Mouse (Mus musculus): ENCODE measurements around the gene Kcna3. TPM values are rescaled to one million over a fixed set of nuclear protein-coding genes. Genes with fewer than 3 reads are reported as not detected.
A peak's percentile ranks its signal among the peaks of the same experiment; 100 is the strongest.

The Kcna3 gene
- total RNA-seq, 1 experiment from 2014 or later = 20.9 TPM

DNA sequence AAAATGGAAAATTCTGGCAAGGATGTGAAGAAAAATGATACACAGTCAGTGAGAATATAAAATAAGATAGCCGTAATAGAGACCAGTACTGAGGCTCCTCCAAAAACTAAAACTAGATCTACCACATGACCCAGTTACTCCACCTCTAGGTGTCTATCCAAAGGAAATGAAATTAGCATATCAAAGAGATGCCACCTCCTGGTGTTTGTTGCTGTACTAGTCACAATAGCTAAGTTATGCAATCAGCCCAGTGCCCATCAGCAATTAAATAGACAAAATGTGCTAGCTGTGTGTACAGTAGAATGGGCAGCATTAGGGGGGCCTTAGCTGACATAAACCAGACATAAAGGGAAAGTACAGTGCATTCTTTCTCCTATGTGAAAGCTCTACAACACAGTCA, 25.5 kb downstream of the Kcna3 start:
- ATAC-seq (replicated peaks; ENCODE audit: low read depth, poor library complexity, severe bottlenecking) = no peak

DNA sequence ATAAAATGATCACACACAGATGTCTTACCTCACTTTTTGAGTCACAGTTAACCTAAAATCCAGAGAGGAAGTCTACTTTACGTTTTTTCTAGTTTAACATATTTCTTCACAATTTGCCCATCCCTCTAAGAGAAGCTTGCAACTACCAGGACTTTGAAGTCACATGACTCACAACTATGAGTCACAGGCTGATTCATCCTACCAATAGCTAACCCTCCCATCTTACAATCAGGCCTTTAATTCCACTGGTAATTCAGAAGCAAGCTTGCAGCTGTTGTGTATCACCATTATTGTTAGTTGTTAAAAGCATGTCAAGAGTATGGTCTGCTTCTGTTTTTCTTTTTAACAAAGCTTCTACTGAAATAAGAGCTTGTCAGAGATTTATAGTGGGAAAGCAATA, 26.8 kb downstream of the Kcna3 start:
- 0 out of 2 replicates have a peak, but pooled peaks have one; percentile 25 for ATAC-seq (replicated peaks; ENCODE audit: low read depth, poor library complexity, severe bottlenecking)

DNA sequence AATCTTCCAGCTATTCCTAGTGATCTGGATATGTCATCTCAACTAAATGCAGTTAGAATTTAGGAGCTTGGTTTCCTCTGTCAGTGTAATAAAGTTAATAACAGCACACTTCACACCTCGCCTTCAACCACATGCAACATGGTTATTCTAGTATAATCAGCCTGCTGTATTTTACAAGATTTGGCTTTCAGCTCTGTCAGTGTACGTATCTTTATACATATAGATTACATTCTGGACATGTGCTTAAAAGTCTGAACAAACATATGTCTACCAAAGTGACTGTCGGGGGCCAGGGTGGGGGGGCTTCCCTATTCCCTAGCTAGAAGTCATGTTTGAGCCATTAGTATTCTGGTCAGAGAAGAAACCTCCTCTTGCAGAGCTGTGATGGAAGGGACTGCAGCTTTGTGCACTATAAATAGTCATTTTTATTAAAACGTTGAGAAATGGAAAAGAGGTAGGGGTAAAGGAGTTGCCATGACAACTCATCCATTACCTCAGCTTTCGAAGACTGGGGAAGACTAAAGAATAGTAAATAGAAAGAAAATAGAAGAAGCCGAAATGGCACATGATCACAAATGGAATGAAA, 29.6 kb downstream of the Kcna3 start:
- ATAC-seq (replicated peaks; ENCODE audit: low read depth, poor library complexity, severe bottlenecking) = no peak

DNA sequence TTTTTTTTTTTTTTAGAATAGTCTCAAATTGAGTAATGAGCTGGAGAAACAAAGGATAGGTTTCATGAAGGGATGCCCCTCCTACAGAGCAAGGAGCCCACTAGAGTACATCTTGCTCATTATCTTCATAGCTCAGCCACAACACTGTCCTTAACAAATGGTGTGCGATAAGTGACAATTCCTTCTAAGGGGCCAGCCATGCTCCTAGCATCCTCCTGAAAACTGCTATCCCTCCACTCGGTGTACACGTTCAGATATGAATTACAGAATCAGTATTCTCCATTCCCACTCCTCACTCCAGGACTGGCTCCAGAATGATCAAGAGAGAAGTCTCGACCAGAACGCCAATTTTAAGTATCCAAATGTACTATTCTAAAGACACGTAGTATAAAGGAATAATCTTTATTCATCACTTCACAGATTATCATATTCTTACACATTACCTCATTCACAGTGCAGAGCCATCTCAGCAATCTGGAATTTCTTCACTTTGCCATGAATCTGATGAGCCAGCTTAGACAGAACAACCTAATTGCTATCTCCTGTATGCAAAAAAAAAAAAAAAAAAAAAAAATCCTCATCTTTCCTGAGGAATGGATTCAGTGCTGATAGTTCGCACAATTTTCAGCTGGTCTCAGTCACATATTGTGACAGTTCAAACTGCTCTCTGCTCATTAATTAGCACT, 30.3 kb downstream of the Kcna3 start:
- ATAC-seq (replicated peaks; ENCODE audit: low read depth, poor library complexity, severe bottlenecking) = no peak

DNA sequence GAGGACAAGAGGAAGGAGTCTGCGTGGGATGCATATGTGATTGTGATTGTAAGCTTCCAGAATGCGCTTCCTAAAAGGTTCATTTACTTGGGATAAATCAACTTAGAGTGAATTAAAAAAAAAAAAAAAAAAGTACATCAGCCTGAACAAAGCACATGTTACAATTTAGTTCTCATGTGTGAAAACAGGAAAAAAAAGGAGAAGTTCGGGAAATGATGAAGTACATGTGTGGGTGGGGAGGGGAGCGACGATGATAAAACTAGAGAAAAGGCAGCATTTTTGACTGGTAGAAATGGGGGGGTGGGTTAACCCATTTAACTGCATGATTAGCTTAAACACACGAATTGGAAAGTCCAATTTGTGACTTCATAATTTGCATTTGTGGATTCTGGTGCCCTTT, 31.3 kb downstream of the Kcna3 start:
- peak; percentile 73 for ATAC-seq (replicated peaks; ENCODE audit: low read depth, poor library complexity, severe bottlenecking)

DNA sequence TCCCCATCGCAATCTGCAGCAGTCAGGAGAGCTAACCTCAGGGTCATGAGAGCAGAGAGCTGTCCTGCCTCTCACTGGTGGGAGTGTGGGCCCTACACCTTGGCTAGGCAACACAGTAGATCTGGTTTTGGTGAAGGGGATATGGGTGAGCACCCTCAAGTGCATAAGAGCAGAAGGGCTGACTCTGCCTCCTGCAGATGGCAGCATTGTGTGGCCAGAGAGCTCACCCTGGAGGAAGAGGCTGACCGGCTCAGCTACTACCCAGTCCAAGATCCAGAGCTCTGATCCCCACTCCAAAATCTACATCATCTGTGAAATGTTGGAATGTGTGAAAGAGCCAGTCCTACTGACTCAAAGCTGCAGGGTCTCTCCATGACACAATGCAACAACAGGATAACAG, 37.9 kb downstream of the Kcna3 start:
- peak; percentile 46; the same call in 1 of the 2 replicates for ATAC-seq (replicated peaks; ENCODE audit: low read depth, poor library complexity, severe bottlenecking)

DNA sequence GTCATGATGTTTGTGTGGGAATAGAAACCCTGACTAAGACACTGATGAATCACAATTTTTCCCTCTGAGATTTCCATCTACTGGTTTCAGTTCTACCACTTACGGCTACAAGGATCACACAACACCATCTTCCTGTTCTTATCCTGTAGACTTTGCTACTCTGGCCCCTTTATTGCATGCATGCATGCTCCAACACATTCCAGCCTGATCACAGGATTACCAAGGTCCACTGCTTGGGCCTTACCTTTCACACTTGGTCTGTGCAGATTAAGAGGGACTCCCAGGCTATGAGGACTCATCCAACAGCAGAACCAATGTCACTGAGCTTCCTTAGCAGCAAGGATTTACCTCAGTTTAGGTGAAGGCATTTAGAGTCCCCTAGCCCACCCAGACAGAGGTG, 39.7 kb downstream of the Kcna3 start:
- ATAC-seq (replicated peaks; ENCODE audit: low read depth, poor library complexity, severe bottlenecking) = no peak

DNA sequence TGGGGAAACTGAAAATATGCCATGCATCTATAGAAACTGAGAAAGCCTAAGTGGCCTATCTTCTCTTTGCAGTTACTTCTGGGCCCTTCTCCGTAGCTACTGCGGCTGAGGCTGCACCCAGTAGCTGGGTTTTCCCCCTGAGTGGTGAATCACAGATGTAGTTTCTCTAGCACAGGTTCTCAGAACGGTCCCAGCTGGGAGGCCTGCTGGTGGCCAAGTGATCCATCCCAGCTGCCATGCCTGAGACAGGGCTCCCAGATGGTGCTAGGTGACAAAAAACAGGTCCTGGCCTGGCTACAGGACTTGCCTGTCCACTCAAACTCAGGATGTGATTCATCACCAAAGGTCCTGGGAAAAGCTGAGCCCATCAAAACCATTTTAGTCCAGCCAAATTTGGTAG, 40.7 kb downstream of the Kcna3 start:
- no peak for ATAC-seq (replicated peaks; ENCODE audit: low read depth, poor library complexity, severe bottlenecking)

DNA sequence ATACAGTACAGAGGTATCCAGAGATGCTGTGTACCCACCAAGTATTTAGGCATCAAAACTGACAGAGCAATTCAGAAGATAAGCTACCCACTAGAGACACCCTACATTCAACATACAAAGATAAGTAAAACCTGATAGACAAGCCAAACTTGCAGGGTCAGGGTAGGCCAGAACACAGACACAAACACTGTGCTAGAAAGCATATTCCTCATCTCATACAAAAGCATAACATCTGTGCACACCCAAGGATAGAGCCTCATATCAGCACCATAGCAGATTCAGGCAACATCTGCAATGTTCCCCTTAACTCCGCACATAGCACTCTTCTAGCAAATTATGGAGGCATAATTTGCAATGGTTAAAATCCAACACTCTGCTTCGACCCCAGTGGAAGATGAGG, 41.1 kb downstream of the Kcna3 start:
- ATAC-seq (replicated peaks; ENCODE audit: low read depth, poor library complexity, severe bottlenecking) = no peak

DNA sequence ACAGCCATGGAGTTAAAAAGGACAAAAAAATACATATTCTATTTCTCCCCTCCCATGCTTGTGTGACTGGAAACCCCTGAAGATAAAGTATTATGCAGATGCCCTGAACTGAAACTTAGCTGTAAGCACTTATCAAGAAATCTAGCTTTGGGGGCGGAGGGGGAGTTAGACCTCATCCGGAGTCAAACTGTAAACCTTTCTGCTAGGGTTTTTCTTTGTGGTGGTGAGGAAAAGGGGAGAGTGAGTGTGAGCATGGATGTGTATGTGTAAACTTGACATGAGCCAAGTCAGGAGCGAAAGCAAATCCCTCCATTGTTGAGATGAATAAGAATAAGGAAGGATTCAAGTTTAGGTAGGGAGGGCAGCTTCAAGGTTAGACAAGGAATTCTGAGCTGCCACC, 44.8 kb downstream of the Kcna3 start:
- peak; percentile 62 for ATAC-seq (replicated peaks; ENCODE audit: low read depth, poor library complexity, severe bottlenecking)

DNA sequence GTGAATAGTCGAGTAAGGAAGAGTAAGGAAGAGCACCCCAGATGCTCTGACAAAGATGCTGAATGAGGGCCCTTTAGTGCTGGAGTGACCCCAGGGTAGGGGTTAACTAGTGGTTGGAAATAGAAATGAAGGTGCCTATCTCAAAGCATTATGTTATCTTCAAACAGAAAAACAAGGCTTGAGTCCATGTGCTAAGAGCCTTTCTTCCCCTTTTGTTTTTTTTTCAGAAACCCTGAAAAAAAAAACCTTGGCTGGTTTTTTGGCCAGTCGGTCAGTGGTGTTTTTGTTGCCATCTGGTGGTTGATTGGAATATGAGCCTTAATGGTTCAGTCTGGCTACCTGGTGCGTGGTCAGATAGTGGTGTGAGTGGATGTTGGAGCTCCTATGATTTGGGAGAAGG, 45.3 kb downstream of the Kcna3 start:
- peak; percentile 64 for ATAC-seq (replicated peaks; ENCODE audit: low read depth, poor library complexity, severe bottlenecking)

DNA sequence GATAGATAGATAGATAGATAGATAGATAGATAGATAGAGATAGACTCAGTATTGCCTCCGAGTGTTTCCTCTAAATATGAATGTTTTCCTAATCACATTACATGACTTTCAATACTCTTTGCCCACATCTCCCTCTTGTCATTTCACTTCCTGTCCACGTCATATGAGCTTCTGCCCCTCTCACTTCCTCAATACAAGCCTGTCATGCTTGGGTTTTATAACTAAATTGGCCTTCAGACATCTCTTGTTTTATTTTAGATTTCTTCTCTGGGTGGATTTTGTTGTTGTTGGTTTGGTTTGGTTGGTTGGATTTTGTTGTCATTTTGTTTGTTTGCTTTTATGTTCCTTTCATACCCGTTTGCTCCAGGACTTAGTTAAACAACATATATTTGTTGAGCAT, 48.6 kb downstream of the Kcna3 start:
- ATAC-seq (replicated peaks; ENCODE audit: low read depth, poor library complexity, severe bottlenecking) = peak; percentile 56

DNA sequence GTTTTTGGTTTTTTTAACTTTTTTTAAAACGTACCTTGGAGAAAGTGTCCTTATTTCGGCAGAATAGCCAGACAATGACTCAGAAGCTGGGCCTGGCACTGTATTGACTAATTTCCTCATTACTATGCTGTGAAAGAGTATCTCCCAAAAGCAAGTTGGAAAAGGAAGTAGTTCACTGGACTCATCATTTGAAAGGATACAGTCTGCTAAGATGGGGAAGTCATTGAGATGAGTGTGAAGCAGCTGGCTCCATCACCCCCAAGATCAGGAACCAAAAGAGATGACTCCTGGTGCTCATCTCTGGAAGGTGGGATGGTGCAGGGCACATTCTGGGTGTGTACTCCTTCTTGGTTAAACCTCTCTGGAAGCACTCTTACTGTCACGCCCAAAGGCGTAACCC, 51.4 kb downstream of the Kcna3 start:
- peak; percentile 50 for ATAC-seq (replicated peaks; ENCODE audit: low read depth, poor library complexity, severe bottlenecking)

Other genes starting within 250 kb of the Kcna3 start
- gene Cd53, start 246.0 kb upstream of the Kcna3 start, total RNA-seq (2017) = 158 and 179 TPM in 2 replicates
- gene Olfr266, start 209.9 kb upstream of the Kcna3 start, total RNA-seq (2017) = not detected in 2 replicates
- not detected in 2 replicates for gene Kcna2, start 65.0 kb downstream of the Kcna3 start, total RNA-seq (2017)
- not detected in 2 replicates for gene Kcna10, start 146.9 kb downstream of the Kcna3 start, total RNA-seq (2017)
- not detected in 2 replicates for gene Cym, start 185.6 kb downstream of the Kcna3 start, total RNA-seq (2017)
- gene A630076J17Rik, start 194.4 kb downstream of the Kcna3 start, total RNA-seq (2017) = not detected in 2 replicates
- gene Prok1, start 203.5 kb downstream of the Kcna3 start, total RNA-seq (2017) = not detected in 2 replicates
- gene Lamtor5, start 242.7 kb downstream of the Kcna3 start, total RNA-seq (2017) = 34.1 and 35.0 TPM in 2 replicates